Mouse (Mus musculus) heart, adult 2 months (tissue): ENCODE data around the gene Apaf1.

Experiments used
- CTCF ChIP-seq: fragments of 200-600 bp; IDR thresholded peaks from 2 replicates; pipeline ENCODE4 v1.8.1; 2022; ENCODE audit warnings: antibody characterized with exemption, mild to moderate bottlenecking, moderate library complexity
- EP300 ChIP-seq: fragments of 200-500 bp; IDR thresholded peaks from 2 replicates; pipeline ENCODE4 v1.6.1; 2011; ENCODE audit warnings: low read depth, low read length, control low read depth; ENCODE audit not compliant: insufficient read depth
- POLR2A ChIP-seq: fragments of 200-500 bp; IDR thresholded peaks from 2 replicates; pipeline ENCODE4 v1.6.1; 2011; ENCODE audit warnings: mild to moderate bottlenecking, low read depth, low read length, control low read depth; ENCODE audit not compliant: insufficient read depth

GRCm38 (mm10) chr10:91001421-91001820, 81.1 kb downstream of the Apaf1 start:
- no peak for TF ChIP-seq EP300
- TF ChIP-seq CTCF: no peak
- no peak for TF ChIP-seq POLR2A
